Mouse (Mus musculus): ENCODE data around the gene Mrpl52. TPM values are rescaled to one million over a fixed set of nuclear protein-coding genes. Genes with fewer than 3 reads are reported as not detected.

The Mrpl52 gene
- polyA plus RNA-seq, 1 experiment from 2014 or later, result 252 TPM

DNA sequence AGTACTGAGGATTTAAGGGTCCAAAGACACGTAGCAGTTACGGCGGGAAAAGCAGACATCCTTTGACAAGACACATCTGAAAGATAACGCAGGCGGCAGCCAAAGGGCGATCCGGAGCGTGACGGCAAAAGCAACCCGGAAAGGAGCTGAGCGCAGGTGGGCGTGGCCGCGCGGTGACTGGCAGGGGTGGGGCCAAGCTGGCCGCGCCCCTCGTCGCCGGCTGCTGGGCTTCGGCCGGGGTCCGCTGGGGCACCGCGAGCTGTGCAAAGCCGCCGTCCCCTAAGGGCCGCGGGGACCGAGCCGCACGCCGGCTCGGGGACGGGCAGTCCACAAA lies 37.2 kb downstream of the Mrpl52 start, which contains the start of gene Lrp10:
Lrp10 (plus strand) TSS at position 179 of the 334 bp plus-strand sequence.
- Histone ChIP-seq H3K4me3 (peak within 1 kb of the TSS; percentile 80), H3K9ac (peak within 1 kb of the TSS; percentile 82), H3K27ac (peak within 1 kb of the TSS; percentile 73), H3K4me1 (peaks cover 13% of the 10 kb centered on the region), H3K9me3 (no peaks in the 10 kb centered on the region), H3K36me3 (replicated peaks) (0 out of 2 replicates have a peak, but pooled peaks cover 11% of the 10 kb centered on the region), H3K4me2 (peak within 1 kb of the TSS; percentile 86), H3K27me3 (replicated peaks) (no peaks in the 10 kb centered on the region)
- ATAC-seq (replicated peaks), result peak; percentile 93
- WGBS, result 0% methylated on average over 35 of the region's 35 CpGs

DNA sequence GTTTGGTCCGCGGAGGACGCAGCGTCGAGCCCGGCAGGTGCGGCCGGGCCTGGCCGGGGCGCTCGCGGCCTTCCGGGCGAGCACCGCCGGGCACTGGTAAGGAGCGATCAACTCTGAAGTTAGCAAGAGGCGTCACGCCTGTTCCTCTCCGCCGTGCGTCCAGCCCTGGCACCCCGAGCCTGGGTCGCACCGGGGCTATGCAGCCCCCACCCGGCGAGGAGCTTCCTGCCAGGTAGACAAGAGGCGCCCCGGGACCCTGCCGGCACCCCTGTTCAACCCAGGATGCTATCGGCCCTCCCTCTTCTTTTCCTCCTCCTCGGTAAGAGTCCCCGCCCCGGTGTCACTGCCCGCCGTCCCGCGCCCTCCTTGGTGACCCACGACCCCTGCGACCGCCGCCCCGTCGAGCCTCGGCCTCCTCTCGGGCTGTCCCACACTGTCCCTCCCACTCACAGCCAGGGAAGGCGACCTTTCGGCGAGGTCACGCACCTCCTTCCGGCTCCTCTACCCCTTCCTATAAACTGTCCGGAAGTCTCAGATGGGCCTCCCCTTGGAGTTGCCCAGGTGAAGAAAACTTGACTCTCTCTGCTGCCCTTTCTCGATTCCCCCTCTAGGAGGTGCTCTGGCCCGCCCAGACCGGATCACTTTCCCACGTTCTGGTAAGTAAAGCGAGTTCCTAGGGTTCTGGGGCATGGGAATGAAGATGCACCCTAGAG lies 37.7 kb downstream of the Mrpl52 start:
- Histone ChIP-seq H3K4me3 (peak overlapping the region; percentile 80), H3K27ac (peak overlapping the region; percentile 73), H3K9me3 (no peaks in the 10 kb centered on the region), H3K4me1 (peaks cover 13% of the 10 kb centered on the region), H3K36me3 (replicated peaks) (0 out of 2 replicates have a peak, but pooled peaks cover 11% of the 10 kb centered on the region), H3K9ac (peak overlapping the region; percentile 82), H3K4me2 (peak overlapping the region; percentile 86), H3K27me3 (replicated peaks) (no peaks in the 10 kb centered on the region)
- peak; percentile 87 for ATAC-seq (replicated peaks)
- WGBS, result 1% methylated on average over 52 of the region's 57 CpGs

DNA sequence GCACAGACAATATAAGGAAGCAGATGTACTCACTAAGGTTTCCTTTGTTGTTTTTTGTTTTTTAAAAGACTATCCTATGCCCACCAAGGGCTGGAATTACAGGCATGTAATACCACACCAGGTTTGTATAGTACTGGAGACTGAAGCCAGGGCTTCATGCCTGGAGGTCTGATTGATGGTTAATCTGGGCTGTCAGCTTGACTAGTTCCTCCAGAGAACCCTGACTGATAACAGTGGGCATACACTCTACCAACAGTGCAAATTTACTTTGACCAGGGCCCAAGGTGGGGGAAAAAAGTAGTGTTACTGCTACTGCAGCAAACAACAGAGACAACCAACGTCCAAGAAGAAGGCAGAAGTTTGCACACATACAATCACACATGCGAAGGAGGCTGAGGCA lies 44.8 kb downstream of the Mrpl52 start:
- no peaks in the 10 kb centered on the region for H3K9me3 ChIP-seq
- H3K36me3 ChIP-seq (replicated peaks), result peaks cover 20% of the 10 kb centered on the region; the same call in 1 of the 2 replicates
- no peak overlapping the region for H3K4me2 ChIP-seq
- H3K4me3 ChIP-seq, result no peak overlapping the region
- no peak overlapping the region for H3K27ac ChIP-seq
- no peak for ATAC-seq (replicated peaks)
- WGBS, result 82% methylated on average over 2 of the region's 2 CpGs
- peaks cover 11% of the 10 kb centered on the region for H3K4me1 ChIP-seq
- H3K9ac ChIP-seq, result no peak overlapping the region
- no peaks in the 10 kb centered on the region for H3K27me3 ChIP-seq (replicated peaks)

DNA sequence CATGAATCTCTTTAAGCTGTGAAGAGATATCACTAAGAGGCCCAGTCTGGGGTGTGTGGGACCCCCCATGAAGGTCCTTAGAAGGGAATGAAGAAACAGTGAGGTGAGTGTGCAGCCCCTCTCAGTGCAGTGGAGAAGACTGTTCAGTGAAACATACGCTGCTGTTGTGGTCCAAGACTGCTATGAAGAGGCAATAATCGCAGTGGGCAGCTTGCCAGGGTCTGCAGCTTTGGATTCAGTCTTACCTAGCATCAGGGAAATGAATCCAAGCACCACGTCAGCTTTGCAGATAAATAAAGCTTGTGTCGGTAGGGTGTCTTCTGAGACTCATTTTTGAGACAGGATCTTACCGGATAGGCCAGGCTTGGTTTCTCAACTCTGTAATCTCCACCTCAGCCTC lies 46.0 kb downstream of the Mrpl52 start:
- H3K4me3 ChIP-seq, result no peak overlapping the region
- no peaks in the 10 kb centered on the region for H3K9me3 ChIP-seq
- no peak overlapping the region for H3K4me2 ChIP-seq
- no peak overlapping the region for H3K27ac ChIP-seq
- WGBS, result 58% methylated on average over 5 of the region's 5 CpGs
- peaks cover 20% of the 10 kb centered on the region; the same call in 1 of the 2 replicates for H3K36me3 ChIP-seq (replicated peaks)
- no peak for ATAC-seq (replicated peaks)
- H3K9ac ChIP-seq, result no peak overlapping the region
- H3K4me1 ChIP-seq, result peaks cover 23% of the 10 kb centered on the region
- no peaks in the 10 kb centered on the region for H3K27me3 ChIP-seq (replicated peaks)

DNA sequence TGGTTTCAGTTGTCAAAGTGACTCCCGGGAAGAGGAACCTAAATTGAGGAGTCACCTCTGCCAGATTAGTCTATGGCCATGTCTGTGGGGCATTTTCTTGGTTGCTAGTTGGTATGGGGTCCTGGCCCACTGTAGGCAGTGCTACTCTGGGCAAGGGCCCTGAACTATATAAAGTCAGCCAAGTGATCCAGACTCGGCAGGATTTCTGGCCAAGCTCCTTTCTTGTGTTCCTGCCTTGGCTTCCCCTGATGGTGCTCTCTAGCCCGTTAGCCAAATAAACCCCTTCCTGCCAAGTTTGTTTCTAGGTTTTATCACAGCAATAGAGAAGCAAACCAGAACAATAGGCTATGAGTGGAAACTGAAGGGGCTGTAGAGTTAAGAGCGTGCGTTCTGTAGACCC lies 48.0 kb downstream of the Mrpl52 start:
- 82% methylated on average over 5 of the region's 5 CpGs for WGBS
- Histone ChIP-seq H3K4me1 (peaks cover 32% of the 10 kb centered on the region), H3K27me3 (replicated peaks) (peaks cover 12% of the 10 kb centered on the region), H3K4me2 (no peak overlapping the region), H3K4me3 (no peak overlapping the region), H3K9ac (no peak overlapping the region), H3K27ac (no peak overlapping the region), H3K36me3 (replicated peaks) (peaks cover 6% of the 10 kb centered on the region; the same call in 1 of the 2 replicates), H3K9me3 (no peaks in the 10 kb centered on the region)
- ATAC-seq (replicated peaks), result no peak

DNA sequence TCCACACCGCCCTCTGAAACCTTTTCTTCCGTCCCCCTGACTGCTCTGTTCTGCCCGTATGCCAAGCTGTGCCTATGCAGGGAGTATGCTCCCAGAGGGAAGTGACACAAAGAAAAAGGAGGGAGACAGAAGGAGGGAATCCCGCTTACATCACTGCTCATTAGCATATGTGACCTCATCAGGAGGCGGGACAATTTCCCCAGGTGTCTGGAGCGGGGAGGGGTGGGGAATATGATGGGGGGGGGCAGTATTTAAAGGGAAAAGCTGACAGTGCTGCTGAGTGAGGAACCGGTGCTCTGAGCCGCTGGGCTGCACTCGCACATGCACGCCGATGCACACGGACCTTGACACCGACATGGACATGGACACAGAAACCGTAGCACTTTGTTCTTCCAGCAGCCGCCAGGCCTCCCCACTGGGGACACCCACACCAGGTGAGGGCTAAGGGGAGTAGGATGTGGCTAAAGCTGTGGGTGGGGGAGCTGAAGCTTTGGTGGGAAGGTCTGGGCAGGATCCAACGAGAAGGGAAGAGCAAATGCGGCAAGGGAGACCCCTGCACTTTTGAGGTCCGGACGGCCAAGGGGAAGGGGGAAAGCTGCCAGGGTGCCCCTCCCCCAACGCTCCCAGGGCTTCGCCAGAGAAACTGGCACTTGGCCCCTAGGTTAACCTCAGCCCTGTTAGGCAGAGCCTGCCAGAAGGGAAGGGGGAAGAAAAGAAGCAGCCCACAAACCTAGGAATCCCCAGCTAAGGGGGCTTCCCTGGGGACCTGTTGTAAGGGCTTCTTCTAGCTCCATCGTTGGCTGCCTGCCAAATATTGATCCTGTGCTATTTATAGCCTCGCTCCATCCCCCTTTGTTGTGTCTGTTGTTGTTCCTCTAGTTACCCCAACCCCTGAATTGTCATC lies 49.5 kb downstream of the Mrpl52 start, which contains the start of gene Rem2:
Rem2 (plus strand) TSS at position 160 of the 904 bp plus-strand sequence.
- H3K27ac ChIP-seq, result peak within 1 kb of the TSS; percentile 80
- no peaks in the 10 kb centered on the region for H3K36me3 ChIP-seq (replicated peaks)
- peak within 1 kb of the TSS; percentile 84 for H3K9ac ChIP-seq
- WGBS, result under 1% methylated on average over 23 of the region's 23 CpGs
- H3K4me1 ChIP-seq, result peaks cover 32% of the 10 kb centered on the region
- H3K27me3 ChIP-seq (replicated peaks), result peaks cover 12% of the 10 kb centered on the region
- peak within 1 kb of the TSS; percentile 81 for H3K4me2 ChIP-seq
- peak within 1 kb of the TSS; percentile 70 for H3K4me3 ChIP-seq
- peak; percentile 89 for ATAC-seq (replicated peaks)
- no peaks in the 10 kb centered on the region for H3K9me3 ChIP-seq

DNA sequence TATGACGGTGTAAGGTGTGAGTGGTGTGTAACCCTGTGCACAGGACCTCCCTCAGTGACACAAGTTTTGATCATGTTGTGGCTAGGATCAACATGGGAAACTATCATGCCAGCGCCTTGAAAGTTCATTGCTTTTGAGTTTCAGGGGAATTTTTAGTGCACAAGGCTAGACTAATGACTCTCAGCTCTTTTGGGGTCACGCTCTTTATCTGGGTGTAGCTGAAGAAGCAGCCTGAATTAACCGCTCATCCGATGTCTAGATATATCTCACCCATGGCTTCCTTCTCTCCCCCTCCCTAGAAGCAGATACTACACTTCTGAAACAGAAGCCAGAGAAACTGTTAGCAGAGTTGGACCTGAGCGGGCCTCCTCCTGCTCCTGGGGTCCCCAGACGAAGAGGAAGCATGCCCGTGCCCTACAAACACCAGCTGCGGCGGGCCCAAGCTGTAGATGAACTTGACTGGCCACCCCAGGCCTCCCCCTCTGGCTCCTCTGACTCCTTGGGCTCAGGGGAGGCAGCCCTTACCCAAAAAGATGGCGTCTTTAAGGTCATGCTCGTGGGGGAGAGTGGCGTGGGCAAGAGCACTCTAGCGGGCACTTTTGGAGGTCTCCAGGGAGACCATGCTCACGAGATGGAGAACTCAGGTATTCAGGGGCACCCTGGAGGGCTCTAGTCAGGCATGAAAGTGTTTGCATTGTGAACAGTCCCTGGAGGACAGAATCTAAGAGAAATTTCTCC lies 50.6 kb downstream of the Mrpl52 start:
- H3K27me3 ChIP-seq (replicated peaks), result peaks cover 12% of the 10 kb centered on the region
- peaks cover 32% of the 10 kb centered on the region for H3K4me1 ChIP-seq
- ATAC-seq (replicated peaks), result no peak; the same call in 1 of the 2 replicates
- no peaks in the 10 kb centered on the region for H3K36me3 ChIP-seq (replicated peaks)
- H3K9ac ChIP-seq, result peak overlapping the region; percentile 84
- 65% methylated on average over 15 of the region's 15 CpGs for WGBS
- no peaks in the 10 kb centered on the region for H3K9me3 ChIP-seq
- peak overlapping the region; percentile 81 for H3K4me2 ChIP-seq
- peak overlapping the region; percentile 70 for H3K4me3 ChIP-seq
- peak overlapping the region; percentile 80 for H3K27ac ChIP-seq

Other genes with a start within 250 kb of the Mrpl52 start
- gene Dad1, start 172.8 kb upstream of the Mrpl52 start, polyA plus RNA-seq (2015; fragmentation: Nextera tagmentation; extraction: Ambion mirVana), result 329 and 335 TPM in 2 replicates
- 45.9 and 53.2 TPM in 2 replicates for gene Abhd4, start 172.7 kb upstream of the Mrpl52 start, polyA plus RNA-seq (2015; fragmentation: Nextera tagmentation; extraction: Ambion mirVana)
- gene Olfr49, start 142.0 kb upstream of the Mrpl52 start, polyA plus RNA-seq (2015; fragmentation: Nextera tagmentation; extraction: Ambion mirVana), result not detected in 2 replicates
- 52.8 and 54.8 TPM in 2 replicates for gene Oxa1l, start 66.1 kb upstream of the Mrpl52 start, polyA plus RNA-seq (2015; fragmentation: Nextera tagmentation; extraction: Ambion mirVana)
- gene Slc7a7, start 9.1 kb upstream of the Mrpl52 start, polyA plus RNA-seq (2015; fragmentation: Nextera tagmentation; extraction: Ambion mirVana), result 4.7 and 4.9 TPM in 2 replicates
- 45.4 and 51.0 TPM in 2 replicates for gene Mmp14, start 4.7 kb downstream of the Mrpl52 start, polyA plus RNA-seq (2015; fragmentation: Nextera tagmentation; extraction: Ambion mirVana)
- gene Lrp10, start 37.2 kb downstream of the Mrpl52 start, polyA plus RNA-seq (2015; fragmentation: Nextera tagmentation; extraction: Ambion mirVana), result 28.9 and 31.4 TPM in 2 replicates
- gene Rem2, start 49.2 kb downstream of the Mrpl52 start, polyA plus RNA-seq (2015; fragmentation: Nextera tagmentation; extraction: Ambion mirVana), result 45.2 and 47.1 TPM in 2 replicates
- gene Prmt5, start 90.6 kb downstream of the Mrpl52 start, polyA plus RNA-seq (2015; fragmentation: Nextera tagmentation; extraction: Ambion mirVana), result 99.8 and 102 TPM in 2 replicates
- 14.2 and 14.8 TPM in 2 replicates for gene Haus4, start 127.7 kb downstream of the Mrpl52 start, polyA plus RNA-seq (2015; fragmentation: Nextera tagmentation; extraction: Ambion mirVana)
- gene Ajuba, start 150.6 kb downstream of the Mrpl52 start, polyA plus RNA-seq (2015; fragmentation: Nextera tagmentation; extraction: Ambion mirVana), result 8.7 and 11.2 TPM in 2 replicates
- gene 4931414P19Rik, start 179.1 kb downstream of the Mrpl52 start, polyA plus RNA-seq (2015; fragmentation: Nextera tagmentation; extraction: Ambion mirVana), result 6.7 and 9.0 TPM in 2 replicates
- 445 and 463 TPM in 2 replicates for gene Psmb5, start 191.1 kb downstream of the Mrpl52 start, polyA plus RNA-seq (2015; fragmentation: Nextera tagmentation; extraction: Ambion mirVana)
- not detected in 2 replicates for gene Psmb11, start 194.5 kb downstream of the Mrpl52 start, polyA plus RNA-seq (2015; fragmentation: Nextera tagmentation; extraction: Ambion mirVana)
- gene Gm17606, start 214.0 kb downstream of the Mrpl52 start, polyA plus RNA-seq (2015; fragmentation: Nextera tagmentation; extraction: Ambion mirVana), result not detected in 2 replicates
- gene Cdh24, start 214.5 kb downstream of the Mrpl52 start, polyA plus RNA-seq (2015; fragmentation: Nextera tagmentation; extraction: Ambion mirVana), result 14.1 and 15.5 TPM in 2 replicates

Measured in midbrain, embryonic 15.5 days (tissue).